Mouse (Mus musculus): ENCODE measurements around the gene Cacna2d2. TPM values are rescaled to one million over a fixed set of nuclear protein-coding genes. Genes with fewer than 3 reads are reported as not detected.

The Cacna2d2 gene
- polyA plus RNA-seq, 1 experiment from 2014 or later = not detected

- H3K27ac ChIP-seq (ENCODE audit: low read depth) = peak overlapping the region; percentile 83
- TF ChIP-seq CTCF (IDR thresholded peaks at IDR 0.05; ENCODE audit: low read depth) = no peak
- 64% methylated on average over 14 of the region's 14 CpGs for WGBS
- no peaks in the 10 kb centered on the region for H3K9me3 ChIP-seq (ENCODE audit: low read depth, low read length)
- no peaks in the 10 kb centered on the region for H3K27me3 ChIP-seq (ENCODE audit: insufficient read depth, low read length)
- H3K9ac ChIP-seq = no peak overlapping the region
- no peak for ATAC-seq (ENCODE audit: insufficient read depth)
- H3K4me3 ChIP-seq (ENCODE audit: low read depth, low read length) = no peak overlapping the region
- H3K4me2 ChIP-seq = peak overlapping the region; percentile 72; the same call in 1 of the 2 replicates
- DNase-seq = no peak
- peaks cover 37% of the 10 kb centered on the region for H3K36me3 ChIP-seq (ENCODE audit: insufficient read depth)
- peaks cover 19% of the 10 kb centered on the region for H3K4me1 ChIP-seq (ENCODE audit: insufficient read depth)
Measured at GRCm38 (mm10) chr9:107575579-107576356, 176.4 kb downstream of the Cacna2d2 start.

DNA sequence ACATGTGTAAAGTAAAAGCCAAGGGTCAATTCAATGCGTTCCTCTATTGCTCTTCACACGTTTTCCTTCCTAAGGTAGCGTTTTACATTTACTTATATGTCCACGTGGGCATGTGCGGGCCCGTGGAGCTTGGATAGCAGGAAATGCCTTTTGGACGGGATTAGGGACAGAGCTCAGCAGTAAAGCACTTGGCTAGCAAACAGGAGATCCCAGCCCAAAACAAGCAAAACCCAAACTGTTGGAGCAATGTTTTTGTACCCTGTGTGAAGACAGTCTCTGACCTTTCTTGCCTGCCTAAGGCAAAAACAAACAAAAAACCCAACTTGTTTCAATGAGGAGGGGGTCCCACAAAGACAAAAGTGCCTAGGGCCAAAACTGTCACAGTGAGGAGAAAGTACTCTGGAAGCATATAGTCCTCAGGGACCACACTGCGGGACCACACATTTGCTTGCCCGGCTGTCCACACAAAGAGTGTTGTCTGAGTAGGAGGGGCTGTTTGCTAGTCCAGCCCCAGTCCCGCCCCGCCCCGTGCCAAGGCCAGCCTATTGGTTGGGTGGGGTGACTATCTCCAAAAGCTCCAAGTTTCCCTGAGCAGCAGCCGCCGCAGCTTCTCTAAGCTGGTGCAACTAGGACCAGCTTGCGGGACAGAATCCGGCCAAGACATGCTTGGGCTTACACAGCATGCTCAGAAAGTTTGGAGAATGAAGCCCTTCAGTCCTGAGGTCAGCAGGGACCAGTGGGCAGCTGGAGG, 177.1 kb downstream of the Cacna2d2 start, which contains the start of gene Hyal1:
Gene Hyal1 (plus strand): TSS at position 571 of the 751 bp plus-strand sequence.
- TF ChIP-seq CTCF (IDR thresholded peaks at IDR 0.05; ENCODE audit: low read depth) = no peak
- 13% methylated on average over 16 of the region's 16 CpGs for WGBS
- Histone ChIP-seq H3K36me3 (ENCODE audit: insufficient read depth) (peaks cover 29% of the 10 kb centered on the region), H3K4me3 (ENCODE audit: low read depth, low read length) (peak within 1 kb of the TSS; percentile 41), H3K9me3 (ENCODE audit: low read depth, low read length) (no peaks in the 10 kb centered on the region), H3K4me1 (ENCODE audit: insufficient read depth) (peaks cover 11% of the 10 kb centered on the region), H3K4me2 (peak within 1 kb of the TSS; percentile 72), H3K27ac (ENCODE audit: low read depth) (peak within 1 kb of the TSS; percentile 83), H3K27me3 (ENCODE audit: insufficient read depth, low read length) (no peaks in the 10 kb centered on the region), H3K9ac (peak within 1 kb of the TSS; percentile 56)
- ATAC-seq (ENCODE audit: insufficient read depth) = peak; percentile 85
- DNase-seq = peak; percentile 88

GRCm38 (mm10) chr9:107577871-107578270, 178.5 kb downstream of the Cacna2d2 start:
- Histone ChIP-seq H3K9me3 (ENCODE audit: low read depth, low read length) (no peaks in the 10 kb centered on the region), H3K4me1 (ENCODE audit: insufficient read depth) (peaks cover 11% of the 10 kb centered on the region), H3K4me3 (ENCODE audit: low read depth, low read length) (no peak overlapping the region), H3K36me3 (ENCODE audit: insufficient read depth) (peaks cover 18% of the 10 kb centered on the region), H3K27ac (ENCODE audit: low read depth) (no peak overlapping the region), H3K27me3 (ENCODE audit: insufficient read depth, low read length) (no peaks in the 10 kb centered on the region), H3K4me2 (peak overlapping the region; percentile 72), H3K9ac (no peak overlapping the region; the same call in 1 of the 2 replicates)
- 90% methylated on average over 10 of the region's 10 CpGs for WGBS
- no peak for ATAC-seq (ENCODE audit: insufficient read depth)
- no peak for TF ChIP-seq CTCF (IDR thresholded peaks at IDR 0.05; ENCODE audit: low read depth)
- DNase-seq = no peak

GRCm38 (mm10) chr9:107578587-107578986, 179.2 kb downstream of the Cacna2d2 start, which contains the start of gene Naa80:
Naa80 (plus strand) TSS chr9:107578887.
- Histone ChIP-seq H3K4me2 (peak within 1 kb of the TSS; percentile 72), H3K9ac (no peak within 1 kb of the TSS; the same call in 1 of the 2 replicates), H3K4me1 (ENCODE audit: insufficient read depth) (peaks cover 11% of the 10 kb centered on the region), H3K36me3 (ENCODE audit: insufficient read depth) (peaks cover 18% of the 10 kb centered on the region), H3K9me3 (ENCODE audit: low read depth, low read length) (no peaks in the 10 kb centered on the region), H3K27me3 (ENCODE audit: insufficient read depth, low read length) (no peaks in the 10 kb centered on the region), H3K27ac (ENCODE audit: low read depth) (peak within 1 kb of the TSS; percentile 93; the same call in 1 of the 2 replicates), H3K4me3 (ENCODE audit: low read depth, low read length) (no peak within 1 kb of the TSS)
- no peak for DNase-seq
- 77% methylated on average over 3 of the region's 3 CpGs for WGBS
- ATAC-seq (ENCODE audit: insufficient read depth) = no peak
- no peak for TF ChIP-seq CTCF (IDR thresholded peaks at IDR 0.05; ENCODE audit: low read depth)

Other genes with a start within 250 kb of the Cacna2d2 start
- gene Dock3, start 167.7 kb upstream of the Cacna2d2 start, polyA plus RNA-seq (2014; fragmentation: Nextera tagmentation; extraction: Ambion mirVana) = 0.23 and 0.25 TPM in 2 replicates
- 7.8 and 8.3 TPM in 2 replicates for gene Mapkapk3, start 109.7 kb upstream of the Cacna2d2 start, polyA plus RNA-seq (2014; fragmentation: Nextera tagmentation; extraction: Ambion mirVana)
- 8.5 and 9.2 TPM in 2 replicates for gene Cish, start 103.6 kb upstream of the Cacna2d2 start, polyA plus RNA-seq (2014; fragmentation: Nextera tagmentation; extraction: Ambion mirVana)
- gene Hemk1, start 61.3 kb upstream of the Cacna2d2 start, polyA plus RNA-seq (2014; fragmentation: Nextera tagmentation; extraction: Ambion mirVana) = 9.8 and 11.3 TPM in 2 replicates
- gene 6430571L13Rik, start 59.0 kb upstream of the Cacna2d2 start, polyA plus RNA-seq (2014; fragmentation: Nextera tagmentation; extraction: Ambion mirVana) = 0.27 and 0.28 TPM in 2 replicates
- gene Tmem115, start 134.3 kb downstream of the Cacna2d2 start, polyA plus RNA-seq (2014; fragmentation: Nextera tagmentation; extraction: Ambion mirVana) = 42.1 and 45.3 TPM in 2 replicates
- gene Cyb561d2, start 142.6 kb downstream of the Cacna2d2 start, polyA plus RNA-seq (2014; fragmentation: Nextera tagmentation; extraction: Ambion mirVana) = 22.9 and 23.0 TPM in 2 replicates
- gene Nprl2, start 142.6 kb downstream of the Cacna2d2 start, polyA plus RNA-seq (2014; fragmentation: Nextera tagmentation; extraction: Ambion mirVana) = 32.9 and 34.6 TPM in 2 replicates
- 1.1 and 1.2 TPM in 2 replicates for gene Zmynd10, start 147.7 kb downstream of the Cacna2d2 start, polyA plus RNA-seq (2014; fragmentation: Nextera tagmentation; extraction: Ambion mirVana)
- 51.3 and 54.1 TPM in 2 replicates for gene Rassf1, start 151.9 kb downstream of the Cacna2d2 start, polyA plus RNA-seq (2014; fragmentation: Nextera tagmentation; extraction: Ambion mirVana)
- gene Tusc2, start 163.6 kb downstream of the Cacna2d2 start, polyA plus RNA-seq (2014; fragmentation: Nextera tagmentation; extraction: Ambion mirVana) = 38.2 and 39.0 TPM in 2 replicates
- 126 and 129 TPM in 2 replicates for gene Hyal2, start 168.3 kb downstream of the Cacna2d2 start, polyA plus RNA-seq (2014; fragmentation: Nextera tagmentation; extraction: Ambion mirVana)
- 5.2 and 5.9 TPM in 2 replicates for gene Hyal1, start 177.3 kb downstream of the Cacna2d2 start, polyA plus RNA-seq (2014; fragmentation: Nextera tagmentation; extraction: Ambion mirVana)
- 14.7 and 17.2 TPM in 2 replicates for gene Naa80, start 179.3 kb downstream of the Cacna2d2 start, polyA plus RNA-seq (2014; fragmentation: Nextera tagmentation; extraction: Ambion mirVana)
- 0.73 and 1.4 TPM in 2 replicates for gene Hyal3, start 181.2 kb downstream of the Cacna2d2 start, polyA plus RNA-seq (2014; fragmentation: Nextera tagmentation; extraction: Ambion mirVana)
- 57.9 and 64.6 TPM in 2 replicates for gene Ifrd2, start 188.0 kb downstream of the Cacna2d2 start, polyA plus RNA-seq (2014; fragmentation: Nextera tagmentation; extraction: Ambion mirVana)
- 5.1 and 5.3 TPM in 2 replicates for gene Sema3b, start 209.6 kb downstream of the Cacna2d2 start, polyA plus RNA-seq (2014; fragmentation: Nextera tagmentation; extraction: Ambion mirVana)
- 408 and 419 TPM in 2 replicates for gene Gnai2, start 235.8 kb downstream of the Cacna2d2 start, polyA plus RNA-seq (2014; fragmentation: Nextera tagmentation; extraction: Ambion mirVana)